Mouse (Mus musculus): ENCODE data around the gene Cmklr1.

- TF ChIP-seq CTCF (IDR thresholded peaks at IDR 0.05; ENCODE audit: borderline replicate concordance, insufficient read depth, low read length) (no peak), POLR2A (IDR thresholded peaks at IDR 0.05; ENCODE audit: low read depth, low read length) (no peak)
Observed at GRCm38 (mm10) chr5:113626991-113627390, 23.2 kb downstream of the Cmklr1 start.

Data from embryonic fibroblast, embryonic 13.5 days (primary cell).